Mouse (Mus musculus): ENCODE data around the gene Mrpl37. TPM values are rescaled to one million over a fixed set of nuclear protein-coding genes. Genes with fewer than 3 reads are reported as not detected.

The Mrpl37 gene
- total and polyA plus RNA-seq, 3 experiments = 53.5 to 123 (median 53.6) TPM

GRCm38 (mm10) chr4:107020287-107021000, 46.2 kb downstream of the Mrpl37 start:
- in situ Hi-C loops (cut with MboI; ENCODE audit: low pct_ligation_motif_present, low pct_unique_long_range_greater_than_20kb, low sequenced_read_pairs) = no loop called here
- dilution Hi-C loops (cut with MboI; ENCODE audit: extremely low pct_ligation_motif_present, extremely low pct_unique_long_range_greater_than_20kb, low sequenced_read_pairs) = no loop called here
- H3K4me2 ChIP-seq (ENCODE audit: insufficient read depth, low read depth, poor library complexity, severe bottlenecking) = no peak overlapping the region
- H3K9me3 ChIP-seq (replicated peaks; ENCODE audit: low read length) = no peaks in the 10 kb centered on the region
- no peak overlapping the region for H3K4me3 ChIP-seq (replicated peaks in 1 of 3; ENCODE audit: low read depth in 2 of 3, low read length in 2 of 3, poor library complexity in 1 of 3)
- H3K9ac ChIP-seq (ENCODE audit: insufficient read depth, low read depth) = no peak overlapping the region
- peaks cover 16 to 100% of the 10 kb centered on the region in 2 experiments for H3K4me1 ChIP-seq (ENCODE audit: control insufficient read depth in 1 of 2, insufficient read depth in 2 of 2)
- peaks cover 0 to 69% of the 10 kb centered on the region in 2 experiments for H3K36me3 ChIP-seq (replicated peaks in 1 of 2; ENCODE audit: control insufficient read depth in 1 of 2, insufficient read depth in 1 of 2, low read length in 1 of 2)
- no peak overlapping the region for H3K27ac ChIP-seq (ENCODE audit: insufficient read depth, low read depth)
- TF ChIP-seq USF2 (conservative IDR thresholded peaks at IDR 0.05; ENCODE audit: low read depth, low read length) = no peak
- TF ChIP-seq GABPA (IDR thresholded peaks at IDR 0.05; ENCODE audit: insufficient replicate concordance, low read depth, low read length) = no peak
- no peak for TF ChIP-seq KAT2A (IDR thresholded peaks at IDR 0.05; ENCODE audit: insufficient replicate concordance, low read length)
- TF ChIP-seq JUN (IDR thresholded peaks at IDR 0.05; ENCODE audit: insufficient read depth, low read depth, low read length) = no peak
- no peak for TF ChIP-seq HCFC1 (IDR thresholded peaks at IDR 0.05; ENCODE audit: low read depth, low read length)
- TF ChIP-seq EP300 (IDR thresholded peaks at IDR 0.05; ENCODE audit: low read length) = no peak
- no peak for TF ChIP-seq TBP (conservative IDR thresholded peaks at IDR 0.05; ENCODE audit: low read depth, low read length)
- no peak for TF ChIP-seq ELF1 (IDR thresholded peaks at IDR 0.05; ENCODE audit: low read depth, low read length)
- no peak for TF ChIP-seq ZNF384 (IDR thresholded peaks at IDR 0.05; ENCODE audit: low read depth, low read length)
- TF ChIP-seq PAX5 (IDR thresholded peaks at IDR 0.05; ENCODE audit: low read length) = no peak
- no peak for TF ChIP-seq CHD1 (IDR thresholded peaks at IDR 0.05; ENCODE audit: low read depth, low read length)
- TF ChIP-seq MAFK (IDR thresholded peaks at IDR 0.05; ENCODE audit: insufficient replicate concordance, low read length) = no peak
- no peak for TF ChIP-seq SIN3A (IDR thresholded peaks at IDR 0.05; ENCODE audit: low read length)
- no peak for TF ChIP-seq CHD2 (IDR thresholded peaks at IDR 0.05; ENCODE audit: low read length)
- no peak for TF ChIP-seq TCF12 (IDR thresholded peaks at IDR 0.05; ENCODE audit: low read depth, low read length)
- TF ChIP-seq RCOR1 (conservative IDR thresholded peaks at IDR 0.05; ENCODE audit: low read depth, low read length) = no peak
- no peak for TF ChIP-seq CTCF (conservative IDR thresholded peaks at IDR 0.05 in 1 of 2, IDR thresholded peaks at IDR 0.05 in 1 of 2; ENCODE audit: low read depth in 2 of 2, low read length in 2 of 2)
- no peaks in the 10 kb centered on the region for H3K27me3 ChIP-seq (replicated peaks)
- DNase-seq (ENCODE audit: extremely low read depth) = no peak
- no peaks in the 10 kb centered on the region; the same call in 1 of the 2 replicates for H3K79me2 ChIP-seq (replicated peaks; ENCODE audit: control insufficient read depth, extremely low read depth, insufficient read depth, poor library complexity, severe bottlenecking)

DNA sequence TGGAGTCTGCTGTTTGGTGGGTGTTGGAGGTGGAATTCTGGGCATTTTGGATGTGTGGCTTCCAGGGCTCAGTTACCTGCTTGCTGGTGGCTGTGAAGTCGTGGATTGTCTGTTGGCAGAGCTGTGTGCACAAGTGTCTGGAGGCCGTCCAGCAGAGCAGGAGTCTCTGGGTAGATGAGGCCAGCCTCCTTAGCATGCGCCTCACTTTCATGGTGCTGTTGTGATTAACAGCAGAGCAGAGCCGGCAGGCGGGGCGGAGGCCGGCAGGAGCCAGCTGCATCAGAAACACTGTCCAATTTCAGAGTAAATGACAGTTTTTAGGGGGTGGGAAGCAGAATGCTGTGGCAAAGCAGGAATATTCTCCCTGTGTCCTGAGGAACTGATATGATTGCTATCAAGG, 47.6 kb downstream of the Mrpl37 start:
- dilution Hi-C loops (cut with MboI; ENCODE audit: extremely low pct_ligation_motif_present, extremely low pct_unique_long_range_greater_than_20kb, low sequenced_read_pairs) = no loop called here
- no peak overlapping the region for H3K27ac ChIP-seq (ENCODE audit: insufficient read depth, low read depth)
- DNase-seq (ENCODE audit: extremely low read depth) = no peak
- H3K36me3 ChIP-seq (replicated peaks in 1 of 2; ENCODE audit: control insufficient read depth in 1 of 2, insufficient read depth in 1 of 2, low read length in 1 of 2) = peaks cover 0 to 76% of the 10 kb centered on the region in 2 experiments
- no peak overlapping the region for H3K4me3 ChIP-seq (replicated peaks in 1 of 3; ENCODE audit: low read depth in 2 of 3, low read length in 2 of 3, poor library complexity in 1 of 3)
- H3K79me2 ChIP-seq (replicated peaks; ENCODE audit: control insufficient read depth, extremely low read depth, insufficient read depth, poor library complexity, severe bottlenecking) = no peaks in the 10 kb centered on the region; the same call in 1 of the 2 replicates
- in situ Hi-C loops (cut with MboI; ENCODE audit: low pct_ligation_motif_present, low pct_unique_long_range_greater_than_20kb, low sequenced_read_pairs) = no loop called here
- no peak for TF ChIP-seq POLR2AphosphoS2 (IDR thresholded peaks at IDR 0.05; ENCODE audit: low read depth, low read length)
- no peak for TF ChIP-seq CHD2 (IDR thresholded peaks at IDR 0.05; ENCODE audit: low read length)
- no peak for TF ChIP-seq BHLHE40 (IDR thresholded peaks at IDR 0.05; ENCODE audit: low read depth, low read length)
- no peak for TF ChIP-seq ELF1 (IDR thresholded peaks at IDR 0.05; ENCODE audit: low read depth, low read length)
- no peak for TF ChIP-seq SMC3 (IDR thresholded peaks at IDR 0.05; ENCODE audit: low read depth, low read length)
- no peak for TF ChIP-seq RCOR1 (conservative IDR thresholded peaks at IDR 0.05; ENCODE audit: low read depth, low read length)
- H3K9ac ChIP-seq (ENCODE audit: insufficient read depth, low read depth) = no peak overlapping the region
- H3K4me1 ChIP-seq (ENCODE audit: control insufficient read depth in 1 of 2, insufficient read depth in 2 of 2) = peaks cover 21 to 100% of the 10 kb centered on the region in 2 experiments
- H3K27me3 ChIP-seq (replicated peaks) = no peaks in the 10 kb centered on the region
- H3K4me2 ChIP-seq (ENCODE audit: insufficient read depth, low read depth, poor library complexity, severe bottlenecking) = no peak overlapping the region
- H3K9me3 ChIP-seq (replicated peaks; ENCODE audit: low read length) = no peaks in the 10 kb centered on the region

Measured in CH12.LX (cell line).